Mouse (Mus musculus) frontal cortex, adult 2 months (tissue): ENCODE measurements at regions not wholly inside any gene's neighbourhood (a gene's known extent, or its start where the extent isn't known, plus 50 kb on each side); places are given as distances from the start of the nearest gene placed in this dataset.
"Not testable (repeated sequence)": the region's sequence is repeated elsewhere in the genome, so short reads cannot be mapped to it uniquely, and the experiment has no call there.

ENCODE experiments used
- DNase-seq, 2 experiments: peaks; one replicate each; pipeline ENCODE4 v3.0.0; 2022; ENCODE audit warnings: low spot score in 1 of 2; ENCODE audit errors: extremely low spot score in 1 of 2

- no peak for DNase-seq
Measured at GRCm38 (mm10) chr1:145139267-145139651, 364.0 kb upstream of the Rgs18 start.

DNA sequence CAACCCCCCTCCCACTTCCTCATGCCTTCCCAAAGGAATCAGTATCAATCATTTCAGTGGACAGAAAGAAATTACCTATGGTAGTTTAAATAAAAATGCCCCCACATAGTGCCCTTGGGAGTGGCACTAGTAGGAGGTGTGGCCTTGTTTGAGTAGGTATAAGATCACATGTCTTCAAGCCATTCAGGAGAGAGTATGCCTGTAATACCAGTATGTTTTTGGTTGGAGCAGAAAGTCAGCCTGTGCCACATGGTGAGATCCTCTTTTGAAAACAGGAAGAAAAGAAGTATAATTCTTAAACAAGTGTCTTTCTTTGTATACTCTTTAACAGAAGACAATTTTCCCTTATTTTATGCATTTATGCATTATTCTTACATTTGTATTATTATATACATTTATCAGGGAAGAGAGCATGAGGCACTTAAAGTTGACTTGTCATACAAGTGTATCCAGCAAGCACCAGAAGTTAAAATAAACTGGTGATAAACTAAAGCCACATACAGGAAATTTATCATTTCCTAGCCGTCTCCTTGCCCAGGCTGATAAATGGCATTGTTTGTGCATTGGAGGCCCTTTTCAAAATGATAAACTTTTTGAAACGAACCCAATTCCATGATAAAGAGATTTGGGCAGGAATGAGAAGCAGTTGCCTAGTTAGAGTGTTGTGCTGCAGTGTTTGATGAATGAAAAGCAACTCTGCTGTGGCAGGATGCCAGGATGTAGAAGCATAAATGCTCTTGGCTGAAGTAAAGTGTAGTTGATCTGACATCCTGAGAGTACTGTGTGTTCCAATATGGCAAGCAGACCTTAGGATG is 363.4 kb upstream of the Rgs18 start:
- peak in 1 of 2 experiments; percentile 4 for DNase-seq

DNA sequence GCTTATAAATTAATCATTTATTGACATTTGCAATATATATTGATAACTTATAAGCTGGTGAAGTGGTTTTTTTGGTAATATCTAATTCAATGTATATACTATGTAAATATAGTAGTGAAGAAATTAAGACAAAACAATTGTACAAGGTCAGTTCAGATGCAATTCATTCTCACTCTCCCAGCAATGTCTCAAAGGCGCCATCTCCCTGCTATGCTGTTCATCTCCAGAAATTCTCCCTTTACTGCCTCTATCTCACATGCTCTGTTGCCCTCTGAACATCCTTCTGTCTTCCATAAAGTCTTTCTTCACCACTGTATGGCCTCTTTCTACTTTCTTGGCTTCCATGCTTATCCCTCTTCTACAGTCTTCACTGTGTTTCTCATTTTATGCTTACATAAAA is 355.8 kb upstream of the Rgs18 start:
- DNase-seq: no peak

- no peak for DNase-seq
Measured at GRCm38 (mm10) chr1:145113171-145113570, 337.9 kb upstream of the Rgs18 start.

- not testable (repeated sequence) for DNase-seq
Measured at GRCm38 (mm10) chr1:145106771-145107170, 331.5 kb upstream of the Rgs18 start.

DNA sequence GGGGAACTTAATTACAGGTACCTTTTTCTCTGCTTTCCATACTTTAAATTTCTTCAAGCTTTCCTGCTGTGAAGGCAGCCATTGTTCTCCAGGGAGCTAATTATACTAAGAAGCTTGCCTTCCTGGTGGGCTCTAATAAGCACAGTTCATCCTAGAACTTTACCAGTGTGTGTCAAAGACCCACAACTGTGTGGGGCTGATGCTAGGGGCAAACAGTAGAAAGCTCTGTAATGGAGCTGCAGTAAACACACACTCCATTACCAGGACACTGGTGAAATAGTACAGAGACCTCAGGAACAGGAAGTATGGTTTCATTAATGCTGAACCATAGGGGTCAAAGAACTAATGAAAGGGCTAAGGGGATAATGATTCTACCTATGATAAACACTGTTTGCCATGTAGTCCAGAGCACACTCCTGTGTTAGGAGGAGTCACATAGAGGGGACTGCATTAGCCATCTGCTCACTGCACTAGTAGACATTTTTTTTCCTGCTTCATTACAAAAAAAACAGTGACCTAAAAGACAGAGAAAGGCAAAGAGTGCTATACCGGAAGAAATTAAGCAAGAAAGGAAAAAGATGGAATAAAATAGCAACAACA is 290.1 kb upstream of the Rgs18 start:
- DNase-seq: no peak

GRCm38 (mm10) chr1:145064384-145064783 is 289.1 kb upstream of the Rgs18 start:
- no peak for DNase-seq

DNA sequence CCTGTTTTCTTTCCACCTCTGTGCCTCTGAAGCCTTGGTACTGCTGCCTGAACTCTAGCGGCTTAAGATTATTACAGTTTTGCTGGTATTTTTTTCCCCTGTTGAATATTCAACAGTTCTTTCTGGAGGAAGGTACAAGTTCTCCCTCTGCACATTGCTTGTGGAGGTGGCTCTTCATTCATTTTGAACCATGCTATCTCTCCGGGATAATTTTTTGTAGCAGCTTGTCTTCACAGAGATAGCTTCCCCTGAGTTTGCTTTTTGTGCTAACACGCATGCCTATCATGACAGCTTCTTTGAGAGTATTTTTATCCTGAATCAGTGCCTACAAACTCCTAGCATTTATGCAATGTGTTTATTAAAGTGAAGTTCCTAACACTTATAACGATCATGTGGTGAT is 240.4 kb upstream of the Rgs18 start:
- DNase-seq: peak; percentile 20 to 38

DNA sequence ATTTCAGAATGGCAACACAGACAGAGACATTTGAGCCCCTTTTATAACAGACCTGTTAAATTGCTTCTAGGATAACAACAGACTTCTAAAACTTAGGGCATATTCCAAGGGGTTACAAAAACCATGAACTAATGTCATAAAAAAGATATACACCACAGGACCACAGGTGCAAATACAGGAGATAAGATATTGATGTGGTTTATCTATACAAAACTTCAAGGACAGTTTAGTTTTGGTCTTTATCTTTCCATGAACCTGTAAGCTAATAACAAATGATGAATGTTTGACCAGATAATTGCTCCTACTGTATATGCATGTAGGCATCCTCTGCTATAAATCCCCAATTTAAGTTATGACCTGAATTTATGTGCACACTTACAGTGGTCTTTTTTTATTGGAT is 235.6 kb upstream of the Rgs18 start:
- no peak for DNase-seq

GRCm38 (mm10) chr1:144978167-144978566 is 202.9 kb upstream of the Rgs18 start:
- no peak for DNase-seq

DNA sequence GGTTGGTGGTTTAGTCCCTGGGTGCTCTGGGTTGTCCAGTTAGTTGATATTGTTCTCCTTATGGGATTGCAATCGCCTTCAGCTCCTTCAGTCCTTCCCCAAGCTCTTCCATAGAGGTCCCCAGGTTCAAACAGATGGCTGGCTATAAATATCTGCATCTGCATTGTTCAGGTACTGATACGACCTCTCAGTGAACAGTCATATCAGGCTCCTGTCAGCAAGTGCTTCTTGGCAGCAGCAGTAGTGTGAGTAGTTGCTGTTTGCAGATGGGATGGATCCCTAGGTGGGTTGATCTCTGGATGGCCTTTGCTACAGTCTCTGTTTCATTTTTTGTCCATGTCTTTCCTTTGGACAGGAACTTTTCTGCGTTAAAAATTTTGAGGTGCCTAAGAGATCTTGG is 190.5 kb upstream of the Rgs18 start:
- DNase-seq: no peak

DNA sequence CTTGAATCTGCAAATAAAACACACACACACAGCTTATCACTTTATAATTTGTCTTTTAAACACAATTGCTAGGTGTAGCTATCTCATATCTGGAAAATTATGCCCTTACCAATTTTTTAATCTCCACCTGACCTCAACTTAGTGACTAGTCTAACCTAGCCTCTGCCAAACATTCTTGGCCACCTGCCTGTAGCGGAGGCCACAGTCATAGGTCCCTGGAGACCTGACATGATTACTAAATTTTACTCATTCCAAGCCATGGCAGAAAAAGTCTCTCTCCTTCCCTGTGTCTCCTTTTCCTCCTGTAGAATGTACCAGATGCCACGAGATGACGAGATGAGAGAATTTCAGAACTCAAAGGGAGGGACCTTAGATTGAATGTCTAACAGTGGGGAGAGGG is 163.8 kb upstream of the Rgs18 start:
- DNase-seq: no peak

GRCm38 (mm10) chr1:144926136-144926535 is 150.9 kb upstream of the Rgs18 start:
- DNase-seq: peak in 1 of 2 experiments; percentile 25

DNA sequence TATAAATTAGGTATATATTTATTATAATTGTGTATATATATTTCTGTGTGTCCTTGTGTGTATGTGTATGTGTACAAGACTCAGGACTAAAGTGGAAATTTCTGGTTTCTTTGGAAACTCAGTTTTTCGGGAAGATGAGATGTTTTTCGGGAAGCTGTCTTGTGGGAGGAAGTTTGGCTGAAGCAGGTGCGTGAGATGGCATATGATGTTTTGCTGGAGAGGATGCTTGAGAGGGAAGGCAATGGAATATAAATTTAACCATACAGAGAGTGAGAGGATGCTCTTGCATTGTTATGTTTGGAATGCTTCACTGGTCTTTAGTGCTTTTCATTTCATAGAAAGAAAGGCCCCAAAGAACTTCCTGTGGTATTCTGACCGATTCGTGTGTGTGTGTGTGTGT is 141.3 kb upstream of the Rgs18 start:
- peak; percentile 2 to 26 for DNase-seq

DNA sequence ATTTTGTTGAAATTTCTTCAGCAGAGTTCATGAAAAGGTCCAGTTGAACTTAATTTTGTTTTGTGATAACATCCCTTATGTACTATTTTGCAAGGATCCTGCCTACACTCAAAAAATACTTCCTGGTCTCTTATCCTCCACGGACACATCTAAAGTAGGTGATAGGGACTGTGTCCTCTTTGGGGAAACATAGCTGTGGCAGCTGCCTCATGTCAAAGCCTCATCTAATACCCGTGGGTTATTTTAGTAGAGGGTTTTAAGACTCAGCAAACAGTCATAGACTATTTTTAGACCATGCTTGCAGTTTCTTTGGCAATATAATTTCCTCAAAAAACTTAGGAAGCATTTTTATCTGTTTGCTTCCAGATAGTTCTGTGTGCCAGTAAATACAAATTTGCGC is 127.8 kb upstream of the Rgs18 start:
- no peak for DNase-seq

DNA sequence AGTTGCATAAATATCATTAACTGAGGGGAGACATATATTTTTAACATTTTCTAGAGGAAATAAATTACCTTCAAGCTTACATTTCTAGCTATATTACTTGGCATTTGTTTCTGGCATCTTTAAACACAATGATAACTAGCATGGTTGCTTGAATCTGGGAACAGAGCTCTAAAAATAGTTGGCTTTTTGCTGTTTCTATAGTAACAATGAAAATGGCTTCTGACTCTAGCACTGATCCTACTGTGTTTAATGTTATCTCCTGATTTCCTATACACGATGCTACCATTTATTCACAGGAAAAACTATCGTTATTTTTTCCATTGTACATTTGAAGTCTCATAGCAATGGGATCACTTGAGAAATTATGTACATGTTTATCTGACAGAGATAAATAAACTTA is 108.4 kb upstream of the Rgs18 start:
- no peak for DNase-seq

- peak in 1 of 2 experiments; percentile 3 for DNase-seq
Measured at GRCm38 (mm10) chr1:144862133-144862532, 86.9 kb upstream of the Rgs18 start.
